Mouse (Mus musculus) forebrain, embryonic 16.5 days (tissue): ENCODE measurements around the gene Tmem229a. TPM values are rescaled to one million over a fixed set of nuclear protein-coding genes. Genes with fewer than 3 reads are reported as not detected.

Experiments used
- ATAC-seq: fragments of 200-750 bp; cut with Nextera tagmentation; 2 replicates; pipeline ENCODE4 v1.8.0; 2017; ENCODE audit warnings: mild to moderate bottlenecking, moderate library complexity
- H3K27ac ChIP-seq: fragments of 300-500 bp; sonication (generic); 2 replicates; pipeline ENCODE4 v1.5.1; 2014; ENCODE audit warnings: low read length, control low read depth
- H3K27me3 ChIP-seq: fragments of 300-500 bp; sonication (generic); replicated peaks from 2 replicates; pipeline ENCODE4 v1.6.1; 2014; ENCODE audit warnings: low read length; ENCODE audit not compliant: control insufficient read depth, insufficient read depth
- H3K36me3 ChIP-seq: fragments of 300-500 bp; sonication (generic); 2 replicates; pipeline ENCODE4 v1.6.1; 2014; ENCODE audit not compliant: control insufficient read depth, insufficient read depth
- H3K4me1 ChIP-seq: fragments of 300-500 bp; sonication (generic); replicated peaks from 2 replicates; pipeline ENCODE4 v1.6.1; 2014; ENCODE audit warnings: low read length; ENCODE audit not compliant: control insufficient read depth, insufficient read depth
- H3K4me2 ChIP-seq: fragments of 300-500 bp; sonication (generic); 2 replicates; pipeline ENCODE4 v1.6.1; 2014; ENCODE audit warnings: mild to moderate bottlenecking, low read length, control low read depth
- H3K4me3 ChIP-seq: fragments of 300-500 bp; sonication (generic); replicated peaks from 2 replicates; pipeline ENCODE4 v1.5.1; 2014; ENCODE audit warnings: mild to moderate bottlenecking, low read length, control low read depth
- H3K9ac ChIP-seq: fragments of 300-500 bp; sonication (generic); replicated peaks from 2 replicates; pipeline ENCODE4 v1.6.1; 2014; ENCODE audit warnings: low read depth, low read length, control low read depth
- H3K9me3 ChIP-seq: fragments of 300-500 bp; sonication (generic); 2 replicates; pipeline ENCODE4 v1.6.1; 2016; ENCODE audit warnings: low read length; ENCODE audit not compliant: control insufficient read depth
- WGBS: fragments of 180-500 bp; shearing (Covaris S2); extraction: QIAGEN DNeasy Blood & Tissue Kit; methylation state at CpG from one replicate; pipeline ENCODE4 v1.1.7; 2014; 5-methylcytosine and 5-hydroxymethylcytosine counted together
- polyA plus RNA-seq: library from polyadenylated mRNA; unstranded; fragments of >200 nt; fragmentation: Nextera tagmentation; extraction: Ambion mirVana; gene quantifications from 2 replicates; pipeline ENCODE4 v1.2.1, GENCODE M21; 2015

Gene Tmem229a
- polyA plus RNA-seq, 1 experiment from 2014 or later, result 2.2 TPM

DNA sequence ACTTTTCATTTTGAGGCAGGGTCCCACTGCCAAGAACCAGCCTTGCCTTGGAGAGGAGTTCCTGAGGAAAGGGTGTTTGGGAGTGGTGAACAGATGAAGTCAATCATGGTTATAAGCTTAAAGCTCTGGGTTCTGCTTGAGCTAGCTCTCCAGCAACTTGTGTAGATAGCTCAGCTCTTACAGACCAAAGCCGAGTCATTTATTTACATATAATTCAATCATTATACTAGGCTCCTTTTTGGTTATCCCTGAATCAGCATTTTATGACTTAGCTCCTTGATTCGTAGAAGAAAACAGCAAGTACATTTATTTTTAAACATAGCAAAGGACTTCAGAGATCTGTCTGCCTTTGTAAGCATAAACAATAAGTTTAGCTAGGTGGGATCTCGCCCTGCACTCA is 51.0 kb downstream of the Tmem229a start:
- Histone ChIP-seq H3K9ac (no peak overlapping the region), H3K27me3 (no peaks in the 10 kb centered on the region), H3K27ac (no peak overlapping the region), H3K4me3 (no peak overlapping the region), H3K9me3 (no peaks in the 10 kb centered on the region), H3K4me1 (no peaks in the 10 kb centered on the region), H3K4me2 (no peak overlapping the region), H3K36me3 (no peaks in the 10 kb centered on the region)
- ATAC-seq, result no peak
- WGBS, result 89% methylated on average over 3 of the region's 3 CpGs

Other genes with a start within 250 kb of the Tmem229a start
- not detected in 2 replicates for gene Hyal6, start 223.1 kb downstream of the Tmem229a start, polyA plus RNA-seq
- not detected in 2 replicates for gene Hyal4, start 208.0 kb downstream of the Tmem229a start, polyA plus RNA-seq
- not detected in 2 replicates for gene Spam1, start 165.1 kb downstream of the Tmem229a start, polyA plus RNA-seq
- gene Hyal5, start 98.3 kb downstream of the Tmem229a start, polyA plus RNA-seq, result not detected in 2 replicates